Mouse (Mus musculus) hindbrain, embryonic 12.5 days (tissue): Measurements from ENCODE around the gene Abca3. TPM values are rescaled to one million over a fixed set of nuclear protein-coding genes. Genes with fewer than 3 reads are reported as not detected.
"Not testable (repeated sequence)": the region's sequence is repeated elsewhere in the genome, so short reads cannot be mapped to it uniquely, and the experiment has no call there.

ENCODE experiments used
- ATAC-seq: fragments of 200-750 bp; cut with Nextera tagmentation; 2 replicates; pipeline ENCODE4 v1.8.0; 2017; ENCODE audit warnings: moderate TSS enrichment; ENCODE audit not compliant: low FRiP score
- H3K27ac ChIP-seq: fragments of 300-500 bp; sonication (generic); 2 replicates; pipeline ENCODE4 v1.5.1; 2016; ENCODE audit warnings: mild to moderate bottlenecking
- H3K27me3 ChIP-seq: fragments of 300-500 bp; sonication (generic); 2 replicates; pipeline ENCODE4 v1.6.1; 2016; ENCODE audit warnings: mild to moderate bottlenecking
- H3K36me3 ChIP-seq: fragments of 300-500 bp; sonication (generic); 2 replicates; pipeline ENCODE4 v1.6.1; 2016; ENCODE audit warnings: mild to moderate bottlenecking
- H3K4me1 ChIP-seq: fragments of 300-500 bp; sonication (generic); 2 replicates; pipeline ENCODE4 v1.6.1; 2016
- H3K4me2 ChIP-seq: fragments of 300-500 bp; sonication (generic); replicated peaks from 2 replicates; pipeline ENCODE4 v1.6.1; 2016; ENCODE audit warnings: mild to moderate bottlenecking
- H3K4me3 ChIP-seq: fragments of 300-500 bp; sonication (generic); 2 replicates; pipeline ENCODE4 v1.5.1; 2016; ENCODE audit warnings: mild to moderate bottlenecking
- H3K9ac ChIP-seq: fragments of 300-500 bp; sonication (generic); 2 replicates; pipeline ENCODE4 v1.6.1; 2016; ENCODE audit warnings: mild to moderate bottlenecking, moderate library complexity
- H3K9me3 ChIP-seq: fragments of 300-500 bp; sonication (generic); replicated peaks from 2 replicates; pipeline ENCODE4 v1.6.1; 2016; ENCODE audit warnings: mild to moderate bottlenecking
- WGBS: fragments of 180-500 bp; shearing (Covaris S2); methylation state at CpG from one replicate; pipeline ENCODE4 v1.1.7; 2016; 5-methylcytosine and 5-hydroxymethylcytosine counted together
- microRNA-seq: library from miRNA; unstranded; fragments of <30 nt; microRNA quantifications from one replicate; pipeline ENCODE4, GENCODE M21; 2017
- polyA plus RNA-seq: library from polyadenylated mRNA; unstranded; fragments of >200 nt; fragmentation: Nextera tagmentation; extraction: Ambion mirVana; gene quantifications from 2 replicates; pipeline ENCODE4 v1.2.1, GENCODE M21; 2016

Gene Abca3
- polyA plus RNA-seq, 1 experiment from 2014 or later, result 21.4 TPM

GRCm38 (mm10) chr17:24451220-24451619 is 99.5 kb downstream of the Abca3 start:
- H3K4me1 ChIP-seq, result peaks cover 14% of the 10 kb centered on the region
- H3K27ac ChIP-seq, result no peak overlapping the region
- 97% methylated on average over 6 of the region's 6 CpGs for WGBS
- H3K27me3 ChIP-seq, result no peaks in the 10 kb centered on the region
- H3K4me2 ChIP-seq, result no peak overlapping the region
- H3K36me3 ChIP-seq, result peaks cover 56% of the 10 kb centered on the region
- no peaks in the 10 kb centered on the region for H3K9me3 ChIP-seq
- no peak for ATAC-seq
- no peak overlapping the region for H3K9ac ChIP-seq
- H3K4me3 ChIP-seq, result no peak overlapping the region

GRCm38 (mm10) chr17:24453372-24453771 is 101.6 kb downstream of the Abca3 start:
- H3K9me3 ChIP-seq, result no peaks in the 10 kb centered on the region
- no peak overlapping the region for H3K4me3 ChIP-seq
- H3K4me2 ChIP-seq, result no peak overlapping the region
- WGBS, result 98% methylated on average over 2 of the region's 2 CpGs
- H3K27me3 ChIP-seq, result no peaks in the 10 kb centered on the region
- peaks cover 14% of the 10 kb centered on the region for H3K4me1 ChIP-seq
- no peak overlapping the region for H3K9ac ChIP-seq
- H3K27ac ChIP-seq, result no peak overlapping the region
- ATAC-seq, result no peak
- peaks cover 35% of the 10 kb centered on the region for H3K36me3 ChIP-seq

DNA sequence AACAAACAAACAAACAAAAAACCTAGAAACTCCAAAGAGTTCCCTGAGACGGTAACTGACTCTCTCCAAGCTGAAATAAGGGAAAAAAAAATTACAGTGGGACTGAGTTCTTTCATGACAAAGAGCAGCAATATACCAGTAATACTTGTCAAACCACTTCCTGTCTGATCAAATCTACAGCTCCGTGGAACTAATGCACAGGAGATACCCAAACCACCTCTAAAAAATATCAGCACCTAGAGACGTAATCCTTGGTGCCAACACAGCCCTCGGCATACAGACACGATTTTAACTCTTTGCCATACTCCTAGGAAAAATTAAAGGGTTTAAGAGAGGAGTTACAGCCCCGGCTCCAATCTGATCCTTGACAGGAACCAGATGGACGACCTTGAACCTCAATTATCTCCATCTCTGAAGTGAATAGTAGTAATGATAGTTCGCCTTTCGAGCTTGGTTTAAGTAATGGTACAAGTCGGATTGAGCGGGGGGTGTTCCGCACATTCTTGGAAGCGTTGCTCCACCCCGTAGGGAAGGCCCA is 102.5 kb downstream of the Abca3 start:
- Histone ChIP-seq H3K4me3 (peak overlapping the region; percentile 83), H3K27me3 (no peaks in the 10 kb centered on the region), H3K4me1 (peaks cover 14% of the 10 kb centered on the region), H3K4me2 (peak overlapping the region; percentile 82), H3K9ac (peak overlapping the region; percentile 89), H3K36me3 (peaks cover 26% of the 10 kb centered on the region), H3K9me3 (no peaks in the 10 kb centered on the region), H3K27ac (peak overlapping the region; percentile 94)
- WGBS, result 11% methylated on average over 14 of the region's 14 CpGs
- ATAC-seq, result no peak

DNA sequence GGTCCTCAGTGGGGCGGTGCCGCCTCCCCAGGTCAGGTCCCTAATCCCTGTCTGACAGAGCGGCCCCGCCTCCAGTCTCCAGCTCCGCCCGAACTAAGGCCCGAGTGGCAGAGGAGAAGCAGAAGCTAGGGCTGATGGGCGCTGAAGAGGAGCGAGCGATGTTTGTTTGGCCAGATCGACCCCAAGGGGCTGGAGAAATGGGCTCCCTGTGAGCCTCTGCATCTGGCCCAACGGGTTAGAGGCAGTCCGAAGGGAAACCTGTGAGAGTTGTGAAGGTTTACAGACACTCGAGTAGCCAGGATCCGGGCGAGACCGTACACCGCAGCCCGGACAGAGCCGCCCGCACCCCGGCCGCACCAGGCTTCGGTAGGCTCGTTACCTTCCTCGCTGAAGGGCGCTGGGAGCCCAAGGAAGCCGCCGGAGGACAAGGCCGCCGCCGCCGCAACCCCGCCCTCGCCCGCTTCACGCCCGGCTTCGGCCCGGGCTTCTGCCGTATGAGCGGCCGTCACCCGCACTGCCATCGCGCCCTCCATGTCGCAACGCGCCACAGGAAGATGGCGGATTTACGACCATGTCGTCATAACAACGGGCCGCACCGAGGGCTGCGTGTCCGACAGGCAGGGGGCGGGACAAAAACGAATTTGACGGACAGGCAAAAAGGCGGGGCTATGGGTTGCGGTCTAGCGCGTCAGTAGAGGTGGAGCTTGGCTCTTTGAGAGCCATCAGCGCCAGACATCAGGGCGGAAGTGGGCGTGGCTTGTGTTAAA is 103.2 kb downstream of the Abca3 start:
- no peaks in the 10 kb centered on the region for H3K27me3 ChIP-seq
- ATAC-seq, result peak; percentile 93
- WGBS, result under 1% methylated on average over 67 of the region's 67 CpGs
- H3K9me3 ChIP-seq, result no peaks in the 10 kb centered on the region
- H3K4me3 ChIP-seq, result peak overlapping the region; percentile 83
- peak overlapping the region; percentile 89 for H3K9ac ChIP-seq
- H3K4me2 ChIP-seq, result peak overlapping the region; percentile 82
- H3K27ac ChIP-seq, result peak overlapping the region; percentile 94
- peaks cover 14% of the 10 kb centered on the region for H3K4me1 ChIP-seq
- peaks cover 19% of the 10 kb centered on the region for H3K36me3 ChIP-seq

GRCm38 (mm10) chr17:24455523-24456206 is 103.9 kb downstream of the Abca3 start:
- H3K27me3 ChIP-seq, H3K9me3 ChIP-seq, H3K9ac ChIP-seq: not testable (repeated sequence)
- H3K4me1 ChIP-seq, result peaks cover 14% of the 10 kb centered on the region
- H3K36me3 ChIP-seq, result peaks cover 12% of the 10 kb centered on the region
- 54% methylated on average over 10 of the region's 10 CpGs for WGBS
- 0 out of 2 replicates have a peak overlapping the region, but pooled peaks have one; percentile 23 for H3K27ac ChIP-seq
- peak; percentile 53; the same call in 1 of the 2 replicates for ATAC-seq
- H3K4me3 ChIP-seq, result peak overlapping the region; percentile 83
- peak overlapping the region; percentile 82 for H3K4me2 ChIP-seq

Small RNAs within 50 kb of the gene (microRNA-seq; reads per million reads assigned to microRNA genes)
- not detected for gene Gm24427

Other genes starting within 250 kb of the Abca3 start
- gene Pdpk1, start 201.0 kb upstream of the Abca3 start, polyA plus RNA-seq, result 55.2 and 56.7 TPM in 2 replicates
- 35.6 and 41.2 TPM in 2 replicates for gene Amdhd2, start 188.2 kb upstream of the Abca3 start, polyA plus RNA-seq
- 558 and 595 TPM in 2 replicates for gene Atp6v0c, start 182.2 kb upstream of the Abca3 start, polyA plus RNA-seq
- 13.5 and 17.0 TPM in 2 replicates for gene Tbc1d24, start 146.4 kb upstream of the Abca3 start, polyA plus RNA-seq
- gene Ntn3, start 142.4 kb upstream of the Abca3 start, polyA plus RNA-seq, result 10.9 and 12.1 TPM in 2 replicates
- 14.8 and 15.6 TPM in 2 replicates for gene Tedc2, start 131.1 kb upstream of the Abca3 start, polyA plus RNA-seq
- gene Ccnf, start 100.5 kb upstream of the Abca3 start, polyA plus RNA-seq, result 49.2 and 53.3 TPM in 2 replicates
- 0.15 and 0.16 TPM in 2 replicates for gene Abca17, start 882 bp upstream of the Abca3 start, polyA plus RNA-seq
- gene Rnps1, start 62.6 kb downstream of the Abca3 start, polyA plus RNA-seq, result 326 and 328 TPM in 2 replicates
- gene Eci1, start 74.7 kb downstream of the Abca3 start, polyA plus RNA-seq, result 59.3 and 62.4 TPM in 2 replicates
- gene Dnase1l2, start 91.2 kb downstream of the Abca3 start, polyA plus RNA-seq, result 4.2 and 7.0 TPM in 2 replicates
- 35.3 and 39.4 TPM in 2 replicates for gene E4f1, start 118.4 kb downstream of the Abca3 start, polyA plus RNA-seq
- gene Pgp, start 118.4 kb downstream of the Abca3 start, polyA plus RNA-seq, result 52.5 and 57.3 TPM in 2 replicates
- 1.2 TPM in 1 of 2 replicates, not detected in the other for gene Bricd5, start 121.9 kb downstream of the Abca3 start, polyA plus RNA-seq
- gene Mlst8, start 127.1 kb downstream of the Abca3 start, polyA plus RNA-seq, result 35.2 and 36.9 TPM in 2 replicates
- 24.2 and 25.0 TPM in 2 replicates for gene Caskin1, start 136.7 kb downstream of the Abca3 start, polyA plus RNA-seq
- 86.5 and 87.0 TPM in 2 replicates for gene Traf7, start 176.0 kb downstream of the Abca3 start, polyA plus RNA-seq
- gene Rab26, start 182.3 kb downstream of the Abca3 start, polyA plus RNA-seq, result 2.1 and 2.8 TPM in 2 replicates
- 20.5 and 25.5 TPM in 2 replicates for gene Pkd1, start 197.9 kb downstream of the Abca3 start, polyA plus RNA-seq